Mouse (Mus musculus) embryonic facial prominence, embryonic 12.5 days (tissue): ENCODE measurements around the gene Pakap. TPM values are rescaled to one million over a fixed set of nuclear protein-coding genes. Genes with fewer than 3 reads are reported as not detected.

Experiments
- ATAC-seq: fragments of 200-750 bp; cut with Nextera tagmentation; 2 replicates; pipeline ENCODE4 v1.8.0; 2017; ENCODE audit not compliant: insufficient number of reproducible peaks, insufficient read depth, low FRiP score, low TSS enrichment
- H3K27ac ChIP-seq: fragments of 300-500 bp; sonication (generic); 2 replicates; pipeline ENCODE4 v1.5.1; 2016; ENCODE audit warnings: mild to moderate bottlenecking
- H3K27me3 ChIP-seq: fragments of 300-500 bp; sonication (generic); 2 replicates; pipeline ENCODE4 v1.6.1; 2016; ENCODE audit warnings: mild to moderate bottlenecking, moderate library complexity
- H3K36me3 ChIP-seq: fragments of 300-500 bp; sonication (generic); 2 replicates; pipeline ENCODE4 v1.6.1; 2016; ENCODE audit warnings: mild to moderate bottlenecking
- H3K4me1 ChIP-seq: fragments of 300-500 bp; sonication (generic); 2 replicates; pipeline ENCODE4 v1.6.1; 2016
- H3K4me2 ChIP-seq: fragments of 300-500 bp; sonication (generic); replicated peaks from 2 replicates; pipeline ENCODE4 v1.6.1; 2016; ENCODE audit warnings: mild to moderate bottlenecking, moderate library complexity
- H3K4me3 ChIP-seq: fragments of 300-500 bp; sonication (generic); 2 replicates; pipeline ENCODE4 v1.5.1; 2016; ENCODE audit warnings: mild to moderate bottlenecking
- H3K9ac ChIP-seq: fragments of 300-500 bp; sonication (generic); 2 replicates; pipeline ENCODE4 v1.6.1; 2016; ENCODE audit warnings: mild to moderate bottlenecking, moderate library complexity
- H3K9me3 ChIP-seq: fragments of 300-500 bp; sonication (generic); 2 replicates; pipeline ENCODE4 v1.6.1; 2016; ENCODE audit warnings: mild to moderate bottlenecking, moderate library complexity
- WGBS: fragments of 180-500 bp; shearing (Covaris S2); methylation state at CpG from one replicate; pipeline ENCODE4 v1.1.7; 2016; 5-methylcytosine and 5-hydroxymethylcytosine counted together
- polyA plus RNA-seq: library from polyadenylated mRNA; unstranded; fragments of >200 nt; fragmentation: Nextera tagmentation; extraction: Ambion mirVana; gene quantifications from 2 replicates; pipeline ENCODE4 v1.2.1, GENCODE M21; 2016

Gene Pakap
- polyA plus RNA-seq, 1 experiment from 2014 or later, result 42.5 TPM

DNA sequence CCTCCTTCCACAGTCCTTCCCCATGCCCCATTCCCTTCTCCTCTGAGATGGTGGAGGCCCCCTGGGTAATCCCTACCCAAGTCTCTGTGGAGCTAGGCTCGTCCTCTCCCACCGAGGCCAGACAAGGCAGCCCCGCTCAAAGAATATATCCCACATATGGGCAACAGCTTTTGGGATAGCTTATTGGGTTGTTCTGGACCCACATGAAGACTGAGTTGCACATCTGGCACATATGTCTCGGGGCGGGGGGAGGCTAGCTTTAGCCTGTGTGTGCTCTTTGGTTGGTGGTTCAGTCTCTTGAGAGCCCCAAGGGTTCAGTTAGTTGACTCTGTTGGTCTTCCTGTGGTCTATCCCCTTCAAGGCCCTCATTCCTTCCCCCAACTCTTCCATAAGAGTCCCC lies 58.9 kb downstream of the Pakap start:
- ATAC-seq, result no peak
- Histone ChIP-seq H3K9ac (no peak overlapping the region), H3K27me3 (no peaks in the 10 kb centered on the region), H3K27ac (no peak overlapping the region), H3K36me3 (no peaks in the 10 kb centered on the region), H3K4me3 (no peak overlapping the region), H3K4me1 (peaks cover 10% of the 10 kb centered on the region), H3K9me3 (no peaks in the 10 kb centered on the region), H3K4me2 (no peak overlapping the region)
- WGBS, result 79% methylated on average over 5 of the region's 5 CpGs

- H3K36me3 ChIP-seq, result no peaks in the 10 kb centered on the region
- H3K27ac ChIP-seq, result no peak overlapping the region
- no peak overlapping the region for H3K9ac ChIP-seq
- H3K9me3 ChIP-seq, result no peaks in the 10 kb centered on the region
- no peak overlapping the region for H3K4me2 ChIP-seq
- H3K4me1 ChIP-seq, result peaks cover 26% of the 10 kb centered on the region
- 85% methylated on average over 5 of the region's 5 CpGs for WGBS
- no peaks in the 10 kb centered on the region for H3K27me3 ChIP-seq
- H3K4me3 ChIP-seq, result no peak overlapping the region
- ATAC-seq, result no peak
Observed at GRCm38 (mm10) chr4:57632386-57632785, 64.4 kb downstream of the Pakap start.

DNA sequence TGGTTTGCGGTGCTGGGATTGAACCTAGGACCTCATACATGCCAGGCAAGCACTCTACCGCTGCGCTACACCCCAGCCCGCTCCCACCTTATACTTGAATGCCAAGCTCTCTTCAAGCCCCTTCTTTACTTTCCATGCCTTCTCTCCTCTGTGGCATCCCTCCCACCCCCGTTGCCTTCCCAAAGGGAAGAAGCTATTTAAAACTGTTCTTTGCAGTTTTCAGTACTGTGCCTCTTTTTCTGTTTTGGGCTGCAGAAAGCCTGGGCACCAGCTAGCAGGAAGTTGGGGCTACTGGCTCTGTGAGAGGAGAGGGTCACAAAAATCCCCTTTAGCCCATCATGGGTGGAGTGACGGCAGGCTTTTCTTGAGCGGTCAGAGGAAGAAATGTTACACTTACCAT lies 65.1 kb downstream of the Pakap start:
- Histone ChIP-seq H3K4me1 (peaks cover 33% of the 10 kb centered on the region), H3K4me3 (no peak overlapping the region), H3K9me3 (no peaks in the 10 kb centered on the region), H3K27me3 (no peaks in the 10 kb centered on the region), H3K4me2 (no peak overlapping the region), H3K36me3 (no peaks in the 10 kb centered on the region), H3K27ac (no peak overlapping the region), H3K9ac (no peak overlapping the region)
- 89% methylated on average over 7 of the region's 7 CpGs for WGBS
- ATAC-seq, result no peak

DNA sequence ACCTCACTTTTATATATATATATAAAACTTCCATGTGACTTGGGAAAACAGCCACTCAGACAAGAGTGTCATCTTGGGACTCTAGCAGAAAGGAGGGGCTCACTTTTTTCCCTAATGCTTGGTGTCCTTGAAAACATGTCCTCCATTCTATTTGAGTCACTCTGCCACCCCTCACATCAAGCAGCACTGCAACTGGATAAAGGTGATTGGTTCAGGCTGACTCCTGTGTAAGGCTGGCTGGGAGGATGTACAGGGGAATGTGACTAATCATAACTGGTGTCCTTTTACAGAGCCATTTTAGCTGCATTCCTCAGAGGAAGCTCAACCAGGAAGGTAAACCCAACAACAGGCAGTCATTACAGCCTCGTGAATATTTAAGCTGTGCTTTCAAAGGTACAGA lies 67.0 kb downstream of the Pakap start:
- Histone ChIP-seq H3K4me1 (peaks cover 39% of the 10 kb centered on the region), H3K9ac (no peak overlapping the region), H3K9me3 (no peaks in the 10 kb centered on the region), H3K4me3 (no peak overlapping the region), H3K27me3 (no peaks in the 10 kb centered on the region), H3K36me3 (no peaks in the 10 kb centered on the region), H3K4me2 (no peak overlapping the region), H3K27ac (no peak overlapping the region)
- no peak for ATAC-seq
- 36% methylated on average over 1 of the region's 1 CpGs for WGBS

GRCm38 (mm10) chr4:57636782-57637482 lies 69.0 kb downstream of the Pakap start:
- Histone ChIP-seq H3K27me3 (no peaks in the 10 kb centered on the region), H3K4me2 (no peak overlapping the region; the same call in 1 of the 2 replicates), H3K27ac (no peak overlapping the region), H3K4me3 (no peak overlapping the region), H3K9ac (no peak overlapping the region), H3K9me3 (no peaks in the 10 kb centered on the region), H3K36me3 (no peaks in the 10 kb centered on the region), H3K4me1 (peaks cover 29% of the 10 kb centered on the region)
- no peak for ATAC-seq
- 69% methylated on average over 9 of the region's 9 CpGs for WGBS

- Histone ChIP-seq H3K9ac (no peak overlapping the region), H3K4me1 (peaks cover 26% of the 10 kb centered on the region), H3K27me3 (no peaks in the 10 kb centered on the region), H3K27ac (0 out of 2 replicates have a peak overlapping the region, but pooled peaks have one; percentile 46), H3K4me2 (peak overlapping the region; percentile 45), H3K36me3 (no peaks in the 10 kb centered on the region), H3K4me3 (peak overlapping the region; percentile 22), H3K9me3 (no peaks in the 10 kb centered on the region)
- ATAC-seq, result 0 out of 2 replicates have a peak, but pooled peaks have one; percentile 35
- WGBS, result 37% methylated on average over 24 of the region's 24 CpGs
Observed at GRCm38 (mm10) chr4:57637636-57638386, 69.8 kb downstream of the Pakap start.

- Histone ChIP-seq H3K9me3 (no peaks in the 10 kb centered on the region), H3K27ac (no peak overlapping the region), H3K9ac (no peak overlapping the region), H3K4me2 (no peak overlapping the region), H3K4me3 (no peak overlapping the region), H3K27me3 (no peaks in the 10 kb centered on the region), H3K4me1 (peaks cover 23% of the 10 kb centered on the region), H3K36me3 (no peaks in the 10 kb centered on the region)
- WGBS, result 80% methylated on average over 9 of the region's 9 CpGs
- ATAC-seq, result no peak
Observed at GRCm38 (mm10) chr4:57638941-57639340, 71.0 kb downstream of the Pakap start.

DNA sequence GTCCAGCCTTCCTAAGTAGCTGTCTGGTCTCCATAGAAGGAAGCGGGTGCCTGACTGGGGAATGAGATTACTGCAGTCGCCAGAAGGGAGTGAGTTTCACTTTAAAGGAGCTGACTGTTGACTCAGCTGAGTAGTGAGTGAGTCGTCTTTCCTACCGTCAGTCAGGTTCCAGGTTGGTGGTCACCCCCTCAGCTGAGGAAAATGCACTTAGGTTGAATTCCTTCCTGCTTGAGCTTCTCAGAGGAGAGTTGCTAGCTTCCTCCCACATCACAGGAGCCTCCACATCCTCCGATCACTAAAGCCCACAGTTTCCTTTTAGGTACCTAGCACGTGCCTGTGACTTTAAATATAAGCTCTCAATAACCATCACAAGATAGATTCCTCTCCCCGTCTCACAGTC lies 72.2 kb downstream of the Pakap start:
- H3K4me3 ChIP-seq, result no peak overlapping the region
- no peaks in the 10 kb centered on the region for H3K9me3 ChIP-seq
- H3K36me3 ChIP-seq, result no peaks in the 10 kb centered on the region
- no peaks in the 10 kb centered on the region for H3K27me3 ChIP-seq
- H3K27ac ChIP-seq, result no peak overlapping the region
- H3K9ac ChIP-seq, result no peak overlapping the region
- H3K4me1 ChIP-seq, result peaks cover 20% of the 10 kb centered on the region
- ATAC-seq, result no peak
- H3K4me2 ChIP-seq, result no peak overlapping the region
- 33% methylated on average over 7 of the region's 7 CpGs for WGBS

GRCm38 (mm10) chr4:57640971-57641370 lies 73.0 kb downstream of the Pakap start:
- no peaks in the 10 kb centered on the region for H3K36me3 ChIP-seq
- WGBS, result 82% methylated on average over 3 of the region's 3 CpGs
- no peak for ATAC-seq
- peaks cover 20% of the 10 kb centered on the region for H3K4me1 ChIP-seq
- no peak overlapping the region for H3K27ac ChIP-seq
- H3K9ac ChIP-seq, result no peak overlapping the region
- H3K4me2 ChIP-seq, result no peak overlapping the region
- no peaks in the 10 kb centered on the region for H3K27me3 ChIP-seq
- H3K9me3 ChIP-seq, result no peaks in the 10 kb centered on the region
- H3K4me3 ChIP-seq, result no peak overlapping the region

- Histone ChIP-seq H3K27ac (no peak overlapping the region), H3K36me3 (peaks cover 16% of the 10 kb centered on the region)
Observed at GRCm38 (mm10) chr4:57650994-57651393, 83.0 kb downstream of the Pakap start.

DNA sequence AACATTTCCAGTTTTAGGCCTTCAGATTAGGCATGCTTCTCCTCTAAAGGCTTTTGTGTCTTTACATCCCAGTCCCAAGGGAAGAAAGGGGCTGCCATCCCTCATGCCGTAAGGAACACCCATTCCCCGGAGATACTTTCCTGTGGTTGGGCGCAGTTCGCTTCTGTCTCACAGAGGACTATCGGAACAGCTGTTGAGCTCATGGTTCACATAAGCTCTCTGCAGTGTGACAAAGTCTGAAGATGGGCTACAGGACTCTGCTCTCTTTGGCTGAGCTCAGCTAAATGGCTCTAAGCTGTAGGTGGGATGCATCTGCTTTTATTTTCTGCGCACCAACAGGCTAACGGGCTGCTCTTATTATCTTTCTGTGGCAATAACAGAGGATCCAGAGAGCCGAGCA lies 83.6 kb downstream of the Pakap start:
- no peak overlapping the region for H3K4me2 ChIP-seq
- H3K9me3 ChIP-seq, result no peaks in the 10 kb centered on the region
- ATAC-seq, result no peak
- H3K36me3 ChIP-seq, result peaks cover 16% of the 10 kb centered on the region
- WGBS, result 87% methylated on average over 8 of the region's 8 CpGs
- H3K27ac ChIP-seq, result no peak overlapping the region
- no peaks in the 10 kb centered on the region for H3K27me3 ChIP-seq
- H3K4me1 ChIP-seq, result no peaks in the 10 kb centered on the region
- no peak overlapping the region for H3K4me3 ChIP-seq
- no peak overlapping the region for H3K9ac ChIP-seq

More at GRCm38 (mm10) chr4:57650994-57651393, 83.0 kb downstream of the Pakap start:
- H3K9me3 ChIP-seq, result no peaks in the 10 kb centered on the region
- ATAC-seq, result no peak
- no peak overlapping the region for H3K4me3 ChIP-seq
- H3K27me3 ChIP-seq, result no peaks in the 10 kb centered on the region
- H3K4me1 ChIP-seq, result no peaks in the 10 kb centered on the region
- no peak overlapping the region for H3K9ac ChIP-seq
- no peak overlapping the region for H3K4me2 ChIP-seq
- WGBS, result 71% methylated on average over 1 of the region's 1 CpGs
